In the genomic region with DNA sequence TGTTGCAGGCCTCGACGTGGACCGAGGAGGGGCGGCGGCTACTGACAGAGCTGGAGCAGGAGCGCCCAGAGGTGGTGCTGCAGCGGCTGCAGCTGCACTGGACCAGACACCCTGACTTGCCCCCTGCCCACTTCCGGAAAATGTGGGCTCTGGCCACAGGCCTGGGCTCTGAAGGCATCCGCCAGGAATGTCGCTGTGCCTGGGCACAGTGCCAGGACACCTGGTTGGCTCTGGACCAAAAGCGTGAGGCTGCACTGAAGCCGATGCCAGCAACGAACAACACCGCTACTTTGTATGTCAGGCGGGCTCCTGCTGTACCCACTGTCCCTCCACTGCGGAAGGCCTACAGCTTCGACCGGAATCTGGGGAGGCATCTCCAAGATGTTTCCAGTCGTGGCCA, we compare ENCODE assay signal across 8 mouse cellular contexts. TPM values are rescaled to one million over a fixed set of nuclear protein-coding genes. Genes with fewer than 3 reads are reported as not detected.
DNase-seq lines count a peak whose midpoint lies in the region; ATAC-seq and TF ChIP-seq lines count a peak whose summit lies in the region.

No protein-coding gene starts in this region.

- H3K4me3 ChIP-seq in neural tube, embryonic 14.5 days (ENCODE audit: low read depth, low read length), result no peak overlapping the region
- no peak overlapping the region for H3K4me3 ChIP-seq in thymus, adult 2 months (ENCODE audit: control insufficient read depth, insufficient read depth, low read length)

- no peak overlapping the region for H3K4me2 ChIP-seq in neural tube, embryonic 14.5 days (ENCODE audit: low read depth, low read length)

- H3K36me3 ChIP-seq in neural tube, embryonic 14.5 days (ENCODE audit: control insufficient read depth, insufficient read depth, low read length), result no peaks in the 10 kb centered on the region
- H3K36me3 ChIP-seq in thymus, adult 2 months (ENCODE audit: control insufficient read depth, insufficient read depth, low read length), result no peaks in the 10 kb centered on the region

- DNase-seq in cerebellum, postnatal 4 days (ENCODE audit: low spot score in 2 of 2), result peak; percentile 56 to 80
- no peak for DNase-seq in neural tube, embryonic 10.5 days (ENCODE audit: extremely low spot score, low spot score)
- DNase-seq in kidney, adult 8-10 months, result peak; percentile 66 to 78
- DNase-seq in lung, postnatal 4 days, result peak; percentile 85 to 86
- no peak for DNase-seq in thymus, adult 2 months
- DNase-seq in layer of hippocampus, adult 9-11 months, result no peak

- peaks cover 4% of the 10 kb centered on the region; the same call in 1 of the 2 replicates for H3K4me1 ChIP-seq in neural tube, embryonic 14.5 days (ENCODE audit: control insufficient read depth, insufficient read depth, low read length)
- H3K4me1 ChIP-seq in thymus, adult 2 months (replicated peaks; ENCODE audit: control insufficient read depth, insufficient read depth, low read length), result no peaks in the 10 kb centered on the region

- TF ChIP-seq CTCF in thymus, adult 2 months (IDR thresholded peaks at IDR 0.05; ENCODE audit: borderline replicate concordance, control insufficient read depth, extremely low read depth, insufficient read depth, low read length, poor library complexity), result no peak

- no peak overlapping the region for H3K27ac ChIP-seq in neural tube, embryonic 14.5 days (ENCODE audit: low read depth, low read length)
- no peak overlapping the region for H3K27ac ChIP-seq in thymus, adult 2 months (ENCODE audit: control insufficient read depth, insufficient read depth, low read length)

- H3K9me3 ChIP-seq in neural tube, embryonic 14.5 days (ENCODE audit: control insufficient read depth, low read length), result no peaks in the 10 kb centered on the region

- no peaks in the 10 kb centered on the region for H3K27me3 ChIP-seq in neural tube, embryonic 14.5 days (ENCODE audit: control insufficient read depth, insufficient read depth, low read length)
- no peaks in the 10 kb centered on the region for H3K27me3 ChIP-seq in thymus, adult 2 months (ENCODE audit: control insufficient read depth, insufficient read depth, low read length)

- no peak overlapping the region for H3K9ac ChIP-seq in neural tube, embryonic 14.5 days (replicated peaks; ENCODE audit: low read depth, low read length)

- 59% methylated on average over 19 of the region's 19 CpGs for WGBS in neural tube, embryonic 14.5 days
- 57% methylated on average over 19 of the region's 19 CpGs for WGBS in thymus, adult 2 months

- no peak for TF ChIP-seq POLR2A in thymus, adult 2 months (IDR thresholded peaks at IDR 0.05; ENCODE audit: control insufficient read depth, extremely low read depth, insufficient read depth, low read length, poor library complexity)

- no peak for ATAC-seq in cerebellum, adult (ENCODE audit: insufficient number of reproducible peaks, low FRiP score, low TSS enrichment)
- ATAC-seq in neural tube, embryonic 14.5 days (ENCODE audit: low read depth), result peak; percentile 53; the same call in 1 of the 2 replicates

RNA-seq across cellular contexts. Expression of a gene that starts 5.6 kb away (rescaled TPM):
- 2.3 and 2.6 TPM in 2 replicates for polyA plus RNA-seq in neural tube, embryonic 14.5 days (2014; fragmentation: Nextera tagmentation; extraction: Ambion mirVana)
- 1.3 and 1.5 TPM in 2 replicates for polyA plus RNA-seq in thymus, adult 2 months (2012; rRNA removed)

RNA-seq across cellular contexts. Expression of a gene that starts 30.0 kb away (rescaled TPM):
- 10.5 and 13.2 TPM in 2 replicates for polyA plus RNA-seq in neural tube, embryonic 14.5 days (2014; fragmentation: Nextera tagmentation; extraction: Ambion mirVana)
- polyA plus RNA-seq in thymus, adult 2 months (2012; rRNA removed), result 12.7 and 14.7 TPM in 2 replicates

RNA-seq across cellular contexts. Expression of a gene that starts 30.9 kb away (rescaled TPM):
- 0.88 and 0.91 TPM in 2 replicates for polyA plus RNA-seq in neural tube, embryonic 14.5 days (2014; fragmentation: Nextera tagmentation; extraction: Ambion mirVana)
- 33.6 and 36.2 TPM in 2 replicates for polyA plus RNA-seq in thymus, adult 2 months (2012; rRNA removed)

RNA-seq across cellular contexts. Expression of a gene that starts 34.6 kb away (rescaled TPM):
- polyA plus RNA-seq in neural tube, embryonic 14.5 days (2014; fragmentation: Nextera tagmentation; extraction: Ambion mirVana), result not detected in 2 replicates
- 0.07 TPM in 1 of 2 replicates, not detected in the other for polyA plus RNA-seq in thymus, adult 2 months (2012; rRNA removed)

RNA-seq across cellular contexts. Expression of a gene that starts 34.7 kb away (rescaled TPM):
- 0.16 and 0.43 TPM in 2 replicates for polyA plus RNA-seq in neural tube, embryonic 14.5 days (2014; fragmentation: Nextera tagmentation; extraction: Ambion mirVana)
- 0.24 and 0.34 TPM in 2 replicates for polyA plus RNA-seq in thymus, adult 2 months (2012; rRNA removed)

Comparison
In these comparisons a context has a peak if more than half of its experiments do, and no peak if none do; other contexts are left out.
1. DNase-seq: peak in cerebellum, postnatal 4 days (2 of 2), kidney, adult 8-10 months (2 of 2) and lung, postnatal 4 days (2 of 2); none in neural tube, embryonic 10.5 days (single experiment), thymus, adult 2 months (single experiment) and layer of hippocampus, adult 9-11 months (single experiment).
2. RNA of a gene that starts 30.9 kb away (polyA plus RNA-seq): 33.6 to 36.2 TPM in thymus, adult 2 months; 0.88 to 0.91 TPM in neural tube, embryonic 14.5 days; every median in the first group is over 10 times any median in the second.